Mouse (Mus musculus) CH12.LX (cell line): ENCODE results near the gene Ctrb1.

ENCODE experiments used
- BHLHE40 ChIP-seq: IDR thresholded peaks from 2 replicates; pipeline ENCODE4 v1.6.1; 2011; ENCODE audit warnings: mild to moderate bottlenecking, low read depth, low read length, improper control_type of control experiment
- CHD2 ChIP-seq: IDR thresholded peaks from 2 replicates; pipeline ENCODE4 v1.6.1; 2011; ENCODE audit warnings: low read length, improper control_type of control experiment
- CTCF ChIP-seq, 2 experiments: IDR thresholded peaks in 1 of 2; conservative IDR thresholded peaks in 1 of 2; 2 replicates each; pipeline ENCODE4 v1.5.1; 2011 to 2012; ENCODE audit warnings: low read depth in 2 of 2, low read length in 2 of 2, improper control_type of control experiment in 1 of 2, inconsistent platforms in 1 of 2, mild to moderate bottlenecking in 1 of 2, moderate library complexity in 1 of 2
- ELF1 ChIP-seq: IDR thresholded peaks from 2 replicates; pipeline ENCODE4 v1.6.1; 2014; ENCODE audit warnings: low read depth, mild to moderate bottlenecking, inconsistent platforms, low read length, improper control_type of control experiment
- EP300 ChIP-seq: IDR thresholded peaks from 2 replicates; pipeline ENCODE4 v1.6.1; 2011; ENCODE audit warnings: low read length, improper control_type of control experiment
- MAFK ChIP-seq: IDR thresholded peaks from 2 replicates; pipeline ENCODE4 v1.6.1; 2011; ENCODE audit warnings: low read length, improper control_type of control experiment; ENCODE audit not compliant: insufficient replicate concordance
- POLR2A ChIP-seq: IDR thresholded peaks from 2 replicates; pipeline ENCODE4 v1.6.1; 2011; ENCODE audit warnings: low read depth, mild to moderate bottlenecking, improper control_type of control experiment, low read length
- SIN3A ChIP-seq: IDR thresholded peaks from 2 replicates; pipeline ENCODE4 v1.6.1; 2012; ENCODE audit warnings: low read length, improper control_type of control experiment, inconsistent platforms
- TBP ChIP-seq: conservative IDR thresholded peaks from 2 replicates; pipeline ENCODE4 v1.6.1; 2011; ENCODE audit warnings: low read depth, low read length, improper control_type of control experiment
- TCF12 ChIP-seq: IDR thresholded peaks from 2 replicates; pipeline ENCODE4 v1.6.1; 2014; ENCODE audit warnings: low read depth, mild to moderate bottlenecking, inconsistent platforms, low read length, improper control_type of control experiment
- USF1 ChIP-seq: IDR thresholded peaks from 2 replicates; pipeline ENCODE4 v1.6.1; 2014; ENCODE audit warnings: low read depth, mild to moderate bottlenecking, inconsistent platforms, low read length, improper control_type of control experiment
- ZNF384 ChIP-seq: IDR thresholded peaks from 2 replicates; pipeline ENCODE4 v1.6.1; 2012; ENCODE audit warnings: low read depth, low read length, improper control_type of control experiment, inconsistent platforms

DNA sequence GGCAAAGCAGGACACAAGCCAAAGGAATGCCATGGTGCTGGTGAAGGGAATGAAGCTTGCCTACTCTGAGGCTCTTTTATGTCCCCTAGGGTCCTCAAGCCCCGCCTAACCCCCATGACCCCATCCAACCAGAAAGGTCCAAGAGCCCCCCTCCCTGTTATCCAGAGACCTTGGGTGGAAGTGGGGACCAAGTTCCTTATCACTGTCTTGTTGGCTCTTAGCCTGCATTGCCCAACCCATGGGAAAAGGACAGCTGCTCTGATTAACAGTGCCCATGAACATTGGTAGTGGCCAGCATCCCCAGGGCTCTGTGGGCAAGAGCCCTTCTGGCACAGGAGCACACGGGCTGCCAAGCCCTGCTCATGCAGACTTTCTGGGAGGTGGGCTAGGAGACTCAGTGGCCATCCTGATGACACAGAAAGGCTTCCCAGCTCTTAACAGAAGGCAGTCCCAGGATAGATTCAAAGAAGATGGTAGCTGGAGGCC is at the start of gene Ctrb1:
- TF ChIP-seq CHD2 (no peak), POLR2A (no peak), BHLHE40 (no peak), CTCF (conservative IDR thresholded peaks at IDR 0.05 in 1 of 2, IDR thresholded peaks at IDR 0.05 in 1 of 2; ENCODE audit: low read depth in 2 of 2, low read length in 2 of 2) (no peak), MAFK (no peak), EP300 (no peak), TCF12 (no peak), ELF1 (no peak), SIN3A (no peak), USF1 (no peak), ZNF384 (no peak), TBP (no peak)
